Mouse (Mus musculus): Measurements from ENCODE around the gene Gm20896. TPM values are rescaled to one million over a fixed set of nuclear protein-coding genes. Genes with fewer than 3 reads are reported as not detected.

The Gm20896 gene
- not detected for polyA plus RNA-seq (2015; fragmentation: Illumina TruSeq; extraction: RNeasy Lipid Tissue Mini Kit (QIAGEN cat#74804); ENCODE audit: insufficient read depth, low replicate concordance)

GRCm38 (mm10) chrY:35921426-35921825, at the start of gene Gm20896:
Gene Gm20896, minus strand, starts transcription at chrY:35921526.

